Mouse (Mus musculus) neural tube, postnatal 0 days (tissue): Measurements from ENCODE around the gene Vmn2r54. TPM values are rescaled to one million over a fixed set of nuclear protein-coding genes. Genes with fewer than 3 reads are reported as not detected.

Experiments used
- polyA plus RNA-seq: library from polyadenylated mRNA; unstranded; fragments of >200 nt; fragmentation: Nextera tagmentation; extraction: Ambion mirVana; gene quantifications from 2 replicates; pipeline ENCODE4 v1.2.1, GENCODE M21; 2015

Gene Vmn2r54
- polyA plus RNA-seq = not detected in 2 replicates

DNA sequence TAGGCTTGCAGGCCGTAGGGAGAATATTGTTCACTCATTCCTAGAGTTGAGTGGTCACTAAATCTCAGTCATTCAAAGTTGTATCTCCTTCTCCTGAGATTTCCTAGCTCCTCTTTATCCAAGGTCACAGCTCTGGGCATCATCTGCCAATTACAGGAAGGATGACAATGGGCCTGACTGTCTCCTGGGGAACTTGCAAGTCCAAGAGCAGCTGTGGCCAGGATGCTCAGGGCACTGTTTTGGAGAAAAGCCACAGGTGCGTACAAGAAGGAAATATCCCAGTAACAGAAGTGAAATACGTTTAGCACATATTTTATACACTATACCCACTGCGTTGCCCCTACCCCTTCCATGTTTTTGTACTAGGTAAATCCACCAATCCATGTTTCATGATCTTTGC is at the start of gene Vmn2r54:
TSS of gene Vmn2r54 (minus strand) at position 101 of the 400 bp plus-strand sequence.

DNA sequence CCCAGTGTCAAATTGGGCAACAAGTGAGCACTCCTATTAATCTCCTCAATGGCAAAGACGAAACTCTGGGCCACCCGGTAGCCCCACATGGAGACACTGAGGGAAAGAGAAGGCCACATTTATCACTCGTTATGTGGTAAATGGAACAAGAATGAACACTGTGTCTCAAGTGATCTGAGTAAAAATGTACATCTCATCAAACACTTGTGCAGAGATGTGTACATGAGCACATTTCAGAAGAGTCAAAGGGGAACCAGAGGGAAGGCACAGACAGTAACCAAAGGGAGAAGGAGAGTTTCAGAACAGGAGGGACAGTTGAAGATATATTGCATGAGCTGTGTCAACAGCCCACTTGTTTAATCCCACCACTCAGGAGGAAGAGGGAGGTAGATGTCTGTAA is 44.8 kb upstream of the Vmn2r54 start, which contains the start of gene Vmn2r55:
TSS of gene Vmn2r55 (minus strand) at position 101 of the 400 bp plus-strand sequence.

DNA sequence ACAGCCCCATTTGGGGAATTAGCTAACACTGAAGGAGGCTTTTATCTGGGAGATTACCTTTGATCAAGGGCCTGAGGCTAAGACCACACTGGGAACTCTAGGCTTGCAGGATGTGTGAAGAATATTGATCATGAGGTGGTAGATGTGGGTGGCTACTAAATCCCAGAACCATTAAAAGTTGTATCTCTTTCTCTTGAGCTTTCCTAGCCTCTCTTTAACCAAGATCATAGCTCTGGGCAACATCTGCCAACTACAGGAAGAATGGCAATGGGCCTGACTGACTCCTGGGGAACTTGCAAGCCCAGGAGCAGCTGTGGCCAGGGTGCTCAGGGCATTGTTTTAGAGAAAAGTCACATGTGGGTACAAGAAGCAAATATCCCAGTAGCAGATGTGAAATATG is 31.4 kb downstream of the Vmn2r54 start, which contains the start of gene Vmn2r53:
TSS of gene Vmn2r53 (minus strand) at position 101 of the 400 bp plus-strand sequence.

Other genes with a start within 250 kb of the Vmn2r54 start
- 6.9 and 7.3 TPM in 2 replicates for gene Zfp551, start 217.6 kb downstream of the Vmn2r54 start, polyA plus RNA-seq
- gene Zfp606, start 162.0 kb downstream of the Vmn2r54 start, polyA plus RNA-seq = 16.8 TPM in 2 replicates
- not detected in 2 replicates for gene 2900092C05Rik, start 127.8 kb downstream of the Vmn2r54 start, polyA plus RNA-seq
- gene Vmn2r53, start 31.5 kb downstream of the Vmn2r54 start, polyA plus RNA-seq = 0.01 TPM in 1 of 2 replicates, not detected in the other
- not detected in 2 replicates for gene Vmn2r55, start 44.7 kb upstream of the Vmn2r54 start, polyA plus RNA-seq
- not detected in 2 replicates for gene Vmn2r56, start 94.7 kb upstream of the Vmn2r54 start, polyA plus RNA-seq
- gene Zscan18, start 163.3 kb upstream of the Vmn2r54 start, polyA plus RNA-seq = 19.4 and 23.9 TPM in 2 replicates
- 18.5 and 20.4 TPM in 2 replicates for gene Zfp329, start 178.5 kb upstream of the Vmn2r54 start, polyA plus RNA-seq
- gene Zfp110, start 194.4 kb upstream of the Vmn2r54 start, polyA plus RNA-seq = 15.4 and 15.5 TPM in 2 replicates
- 4.5 and 5.1 TPM in 2 replicates for gene Zfp128, start 240.9 kb upstream of the Vmn2r54 start, polyA plus RNA-seq